Mouse (Mus musculus) embryonic facial prominence, embryonic 14.5 days (tissue): ENCODE measurements around the gene C130032M10Rik. TPM values are rescaled to one million over a fixed set of nuclear protein-coding genes. Genes with fewer than 3 reads are reported as not detected.

Experiments
- ATAC-seq: fragments of 200-750 bp; cut with Nextera tagmentation; 2 replicates; pipeline ENCODE4 v1.8.0; 2017; ENCODE audit warnings: low read depth, moderate number of reproducible peaks, moderate TSS enrichment
- DNase-seq: peaks from one replicate; pipeline ENCODE4 v3.0.0-alpha.2; 2015; ENCODE audit warnings: low spot score
- H3K27ac ChIP-seq: fragments of 300-500 bp; sonication (generic); replicated peaks from 2 replicates; pipeline ENCODE4 v1.5.1; 2014; ENCODE audit warnings: low read depth, mild to moderate bottlenecking, low read length, moderate library complexity
- H3K27me3 ChIP-seq: fragments of 300-500 bp; sonication (generic); replicated peaks from 2 replicates; pipeline ENCODE4 v1.6.1; 2014; ENCODE audit warnings: low read length; ENCODE audit not compliant: control insufficient read depth, insufficient read depth
- H3K36me3 ChIP-seq: fragments of 300-500 bp; sonication (generic); 2 replicates; pipeline ENCODE4 v1.6.1; 2014; ENCODE audit warnings: low read length, mixed read lengths; ENCODE audit not compliant: control insufficient read depth, insufficient read depth
- H3K4me1 ChIP-seq: fragments of 300-500 bp; sonication (generic); 2 replicates; pipeline ENCODE4 v1.6.1; 2014; ENCODE audit warnings: antibody characterized with exemption, low read length; ENCODE audit not compliant: control insufficient read depth, insufficient read depth
- H3K4me2 ChIP-seq: fragments of 300-500 bp; sonication (generic); 2 replicates; pipeline ENCODE4 v1.6.1; 2014; ENCODE audit warnings: low read depth, mild to moderate bottlenecking, low read length, moderate library complexity, mixed read lengths
- H3K4me3 ChIP-seq: fragments of 300-500 bp; sonication (generic); 2 replicates; pipeline ENCODE4 v1.5.1; 2014; ENCODE audit warnings: low read depth, mild to moderate bottlenecking, low read length
- H3K9ac ChIP-seq: fragments of 300-500 bp; sonication (generic); 2 replicates; pipeline ENCODE4 v1.6.1; 2014; ENCODE audit warnings: low read depth, mild to moderate bottlenecking, low read length, moderate library complexity, mixed read lengths
- H3K9me3 ChIP-seq: fragments of 300-500 bp; sonication (generic); 2 replicates; pipeline ENCODE4 v1.6.1; 2016; ENCODE audit warnings: low read length; ENCODE audit not compliant: control insufficient read depth
- WGBS: fragments of 180-500 bp; shearing (Covaris S2); extraction: QIAGEN DNeasy Blood & Tissue Kit; methylation state at CpG from one replicate; pipeline ENCODE4 v1.1.7; 2014; 5-methylcytosine and 5-hydroxymethylcytosine counted together
- polyA plus RNA-seq: library from polyadenylated mRNA; unstranded; fragments of >200 nt; fragmentation: Nextera tagmentation; extraction: Ambion mirVana; gene quantifications from 2 replicates; pipeline ENCODE4 v1.2.1, GENCODE M21; 2014

The C130032M10Rik gene
- polyA plus RNA-seq, 1 experiment from 2014 or later, result 1.4 TPM

- WGBS, result 77% methylated on average over 22 of the region's 23 CpGs
These were observed 27.8 kb upstream of the C130032M10Rik start for GRCm38 (mm10) chr9:114487481-114488258.

GRCm38 (mm10) chr9:114496469-114496868 lies 19.0 kb upstream of the C130032M10Rik start:
- H3K27ac ChIP-seq, result no peak overlapping the region
- 78% methylated on average over 7 of the region's 7 CpGs for WGBS

More at GRCm38 (mm10) chr9:114487481-114488258, 27.8 kb upstream of the C130032M10Rik start:
- ATAC-seq (no peak), DNase-seq (no peak)
- Histone ChIP-seq H3K4me2 (no peak overlapping the region), H3K9ac (no peak overlapping the region), H3K9me3 (no peaks in the 10 kb centered on the region), H3K36me3 (no peaks in the 10 kb centered on the region), H3K4me1 (no peaks in the 10 kb centered on the region), H3K27me3 (no peaks in the 10 kb centered on the region), H3K4me3 (no peak overlapping the region), H3K27ac (no peak overlapping the region)

GRCm38 (mm10) chr9:114498218-114498617 lies 17.3 kb upstream of the C130032M10Rik start:
- ATAC-seq (peak; percentile 83), DNase-seq (peak; percentile 89)
- WGBS, result 5% methylated on average over 11 of the region's 11 CpGs
- H3K36me3 ChIP-seq, result no peaks in the 10 kb centered on the region
- H3K27ac ChIP-seq, result no peak overlapping the region
- no peak overlapping the region for H3K4me3 ChIP-seq
- no peaks in the 10 kb centered on the region for H3K27me3 ChIP-seq
- no peaks in the 10 kb centered on the region for H3K9me3 ChIP-seq
- peak overlapping the region; percentile 34 for H3K4me2 ChIP-seq
- H3K9ac ChIP-seq, result no peak overlapping the region
- H3K4me1 ChIP-seq, result no peaks in the 10 kb centered on the region

More at GRCm38 (mm10) chr9:114496469-114496868, 19.0 kb upstream of the C130032M10Rik start:
- no peak overlapping the region for H3K9ac ChIP-seq
- ATAC-seq (no peak), DNase-seq (no peak)
- no peaks in the 10 kb centered on the region for H3K27me3 ChIP-seq
- no peak overlapping the region for H3K4me3 ChIP-seq
- H3K4me2 ChIP-seq, result no peak overlapping the region
- H3K9me3 ChIP-seq, result no peaks in the 10 kb centered on the region
- H3K36me3 ChIP-seq, result no peaks in the 10 kb centered on the region
- no peaks in the 10 kb centered on the region for H3K4me1 ChIP-seq

- no peaks in the 10 kb centered on the region for H3K9me3 ChIP-seq
- ATAC-seq, result no peak
- peak; percentile 73 for DNase-seq
- H3K4me2 ChIP-seq, result peak overlapping the region; percentile 24; the same call in 1 of the 2 replicates
- H3K27me3 ChIP-seq, result no peaks in the 10 kb centered on the region
- H3K4me3 ChIP-seq, result no peak overlapping the region
- no peak overlapping the region for H3K27ac ChIP-seq
- 14% methylated on average over 14 of the region's 15 CpGs for WGBS
- H3K9ac ChIP-seq, result no peak overlapping the region
- H3K4me1 ChIP-seq, result no peaks in the 10 kb centered on the region
- no peaks in the 10 kb centered on the region for H3K36me3 ChIP-seq
These were observed 15.5 kb upstream of the C130032M10Rik start for GRCm38 (mm10) chr9:114499783-114500515.

GRCm38 (mm10) chr9:114501111-114501510 lies 14.4 kb upstream of the C130032M10Rik start:
- Histone ChIP-seq H3K9me3 (no peaks in the 10 kb centered on the region), H3K27me3 (no peaks in the 10 kb centered on the region), H3K4me2 (no peak overlapping the region), H3K4me1 (no peaks in the 10 kb centered on the region), H3K4me3 (no peak overlapping the region), H3K27ac (no peak overlapping the region), H3K9ac (no peak overlapping the region), H3K36me3 (no peaks in the 10 kb centered on the region)
- 95% methylated on average over 7 of the region's 7 CpGs for WGBS
- DNase-seq (no peak), ATAC-seq (no peak)

GRCm38 (mm10) chr9:114501913-114502312 lies 13.6 kb upstream of the C130032M10Rik start:
- H3K4me1 ChIP-seq, result no peaks in the 10 kb centered on the region
- H3K9ac ChIP-seq, result no peak overlapping the region
- no peaks in the 10 kb centered on the region for H3K36me3 ChIP-seq
- no peak overlapping the region for H3K4me2 ChIP-seq
- DNase-seq (no peak), ATAC-seq (no peak)
- H3K27ac ChIP-seq, result no peak overlapping the region
- no peaks in the 10 kb centered on the region for H3K9me3 ChIP-seq
- no peaks in the 10 kb centered on the region for H3K27me3 ChIP-seq
- WGBS, result 98% methylated on average over 11 of the region's 11 CpGs
- no peak overlapping the region for H3K4me3 ChIP-seq

GRCm38 (mm10) chr9:114502711-114503427 lies 12.6 kb upstream of the C130032M10Rik start:
- DNase-seq, result peak; percentile 38
- Histone ChIP-seq H3K4me1 (no peaks in the 10 kb centered on the region), H3K9me3 (no peaks in the 10 kb centered on the region), H3K27me3 (no peaks in the 10 kb centered on the region), H3K4me3 (no peak overlapping the region), H3K27ac (no peak overlapping the region), H3K4me2 (no peak overlapping the region), H3K36me3 (no peaks in the 10 kb centered on the region), H3K9ac (no peak overlapping the region)
- ATAC-seq, result no peak
- 64% methylated on average over 15 of the region's 15 CpGs for WGBS

- Histone ChIP-seq H3K27me3 (no peaks in the 10 kb centered on the region), H3K4me3 (no peak within 1 kb of the TSS), H3K4me2 (no peak within 1 kb of the TSS), H3K36me3 (no peaks in the 10 kb centered on the region), H3K4me1 (no peaks in the 10 kb centered on the region), H3K27ac (no peak within 1 kb of the TSS), H3K9me3 (no peaks in the 10 kb centered on the region), H3K9ac (peak within 1 kb of the TSS; percentile 8; the same call in 1 of the 2 replicates)
- 82% methylated on average over 9 of the region's 9 CpGs for WGBS
- ATAC-seq (no peak), DNase-seq (no peak)
These were observed 10.7 kb upstream of the C130032M10Rik start, which contains the start of gene Ccr4 for GRCm38 (mm10) chr9:114504816-114505215. Gene Ccr4 (minus strand): TSS chr9:114504916.
